Mouse (Mus musculus): ENCODE measurements around the gene Trp53tg5.
A peak's percentile ranks its signal among the peaks of the same experiment; 100 is the strongest.

Gene Trp53tg5

DNA sequence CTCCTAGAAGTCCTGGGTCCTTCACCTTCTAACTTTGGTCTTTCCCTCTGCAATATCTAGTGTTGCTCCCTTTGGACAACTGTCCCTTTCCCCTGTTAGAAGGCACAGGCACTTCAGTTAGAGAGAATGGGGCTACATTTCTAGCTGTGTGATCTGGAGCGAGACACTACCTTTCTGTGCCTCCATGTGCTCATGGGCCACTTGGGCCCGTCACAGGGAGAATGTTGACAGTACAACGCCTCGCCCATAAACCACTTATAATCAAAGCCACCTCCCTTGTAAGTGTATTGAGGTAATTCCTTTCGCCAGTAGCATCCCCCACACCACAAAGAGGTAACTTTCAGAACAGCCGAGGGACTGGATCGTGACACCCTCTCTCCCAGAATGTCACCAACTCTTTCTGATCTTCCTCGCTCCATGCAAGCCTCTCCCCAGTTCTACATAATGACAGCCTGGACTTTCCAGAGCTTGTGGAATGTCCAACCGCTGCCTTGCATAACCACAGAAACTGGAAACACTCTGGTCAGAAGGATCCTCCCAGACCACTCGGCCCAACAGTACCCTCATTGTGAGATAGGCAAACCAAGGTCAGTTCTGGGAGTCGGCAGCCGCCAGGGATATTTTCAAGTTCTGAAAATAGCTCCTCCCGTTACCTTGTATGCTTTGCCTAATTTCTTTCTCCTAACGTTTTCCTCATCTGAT, 24.0 kb downstream of the Trp53tg5 start:
- no peak for DNase-seq (ENCODE audit: low read depth)

DNA sequence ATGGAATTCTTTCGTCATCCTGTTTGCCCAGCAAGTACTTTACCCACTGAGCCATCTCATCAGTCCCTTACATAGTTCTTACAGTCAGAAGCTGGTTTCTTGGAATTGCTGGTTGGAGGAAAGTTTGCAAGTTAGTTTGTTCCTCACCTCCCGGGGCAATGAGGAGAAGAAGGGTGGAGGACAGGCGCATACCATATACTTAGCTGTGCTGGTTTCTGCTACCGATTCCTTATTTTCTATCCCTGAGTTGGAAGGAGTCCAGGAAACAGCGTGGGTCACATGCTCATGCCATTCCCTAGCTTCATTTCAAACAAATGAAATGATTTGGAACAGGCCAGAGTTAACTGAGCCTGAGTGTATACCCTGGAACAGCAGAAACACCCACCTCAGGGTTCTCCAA, 24.6 kb downstream of the Trp53tg5 start:
- DNase-seq (ENCODE audit: low read depth), result peak; percentile 36

DNA sequence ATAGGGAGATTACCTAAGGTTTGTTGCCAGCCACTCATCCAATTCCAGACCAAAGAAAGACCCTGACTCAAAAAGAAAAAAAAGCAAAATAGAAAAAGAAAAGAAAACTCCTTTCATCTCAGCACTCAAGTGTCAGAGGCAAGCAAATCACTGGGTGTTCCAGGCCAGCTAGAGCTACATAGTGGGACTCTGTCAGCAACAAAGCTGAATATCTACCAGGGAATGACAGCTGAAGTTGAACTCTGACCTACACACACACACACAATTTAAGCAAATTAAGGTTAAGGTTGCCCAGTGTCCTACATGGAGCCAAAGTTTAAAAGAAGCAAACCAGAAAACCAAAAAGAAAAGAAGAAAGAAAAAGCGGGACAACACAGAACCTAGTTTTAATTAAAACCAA, 25.4 kb downstream of the Trp53tg5 start:
- DNase-seq (ENCODE audit: low read depth), result no peak

DNA sequence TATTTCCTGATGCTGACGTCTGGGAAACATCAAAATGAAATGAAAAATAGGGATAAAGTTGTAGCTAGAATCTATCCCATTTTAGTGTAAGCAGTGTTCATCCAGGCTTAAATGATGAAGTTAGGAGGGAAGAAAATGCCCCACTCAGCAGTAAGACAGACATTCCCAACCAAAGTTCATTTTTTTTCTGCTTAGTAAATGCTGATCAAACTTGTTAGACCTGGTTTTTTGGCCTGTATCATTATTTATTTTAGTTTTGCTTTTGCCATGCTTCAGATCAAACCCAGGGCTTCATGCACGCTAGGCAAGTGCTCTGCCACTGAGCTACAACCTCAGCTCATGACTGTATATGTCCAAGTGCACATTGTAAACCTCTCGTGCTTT, 27.4 kb downstream of the Trp53tg5 start:
- DNase-seq (ENCODE audit: low read depth), result no peak

DNA sequence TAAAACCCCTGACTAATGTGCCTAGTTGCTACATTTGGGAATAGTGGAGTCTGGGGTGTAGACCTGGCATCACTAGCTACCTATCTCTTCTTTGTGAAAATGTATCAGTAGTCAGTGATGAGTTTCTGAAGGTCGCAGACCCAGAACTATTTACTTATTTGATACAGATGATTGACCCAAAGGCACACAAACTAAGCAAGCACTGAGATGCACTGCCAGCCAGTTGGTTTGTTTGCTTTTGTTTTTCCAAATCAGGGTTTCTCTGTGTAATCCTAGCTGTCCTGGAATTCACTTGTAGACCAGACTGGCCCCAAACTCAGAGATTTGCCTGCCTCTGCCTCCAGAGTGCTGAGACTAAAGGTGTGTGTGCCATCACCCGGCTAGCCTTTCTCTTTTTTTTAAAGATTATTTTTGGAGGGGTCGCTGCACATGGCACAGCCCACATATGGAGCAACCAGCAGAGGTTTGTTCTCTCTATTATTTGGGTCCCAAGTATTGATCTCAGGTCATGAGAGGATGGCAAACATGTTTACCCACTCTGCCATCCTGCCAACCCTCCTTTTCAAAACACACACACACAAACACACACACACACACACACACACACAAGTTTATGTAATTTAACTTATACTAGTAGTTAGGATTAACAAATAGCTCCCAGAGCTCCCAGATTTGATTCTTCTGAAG, 28.0 kb downstream of the Trp53tg5 start:
- DNase-seq (ENCODE audit: low read depth), result no peak

DNA sequence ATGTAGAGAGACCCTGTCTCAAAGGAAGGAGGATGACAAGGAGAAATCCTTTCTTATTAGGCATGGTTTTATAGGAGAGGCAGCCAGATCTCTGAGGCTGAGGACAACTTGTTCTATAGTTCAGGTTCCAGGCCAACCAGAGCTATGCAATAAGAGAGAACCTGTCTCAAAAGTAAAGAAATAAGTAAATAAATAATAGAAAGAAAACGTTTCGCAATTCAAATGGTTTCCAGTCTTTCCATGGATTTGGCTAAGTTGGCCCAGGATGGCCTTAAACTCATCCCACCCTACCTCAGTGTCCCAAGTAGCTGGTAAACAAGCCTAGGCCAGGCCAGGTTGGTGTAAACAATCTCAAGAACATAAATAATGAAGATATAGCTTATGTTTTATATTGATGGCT, 28.8 kb downstream of the Trp53tg5 start:
- no peak for DNase-seq (ENCODE audit: low read depth)

DNA sequence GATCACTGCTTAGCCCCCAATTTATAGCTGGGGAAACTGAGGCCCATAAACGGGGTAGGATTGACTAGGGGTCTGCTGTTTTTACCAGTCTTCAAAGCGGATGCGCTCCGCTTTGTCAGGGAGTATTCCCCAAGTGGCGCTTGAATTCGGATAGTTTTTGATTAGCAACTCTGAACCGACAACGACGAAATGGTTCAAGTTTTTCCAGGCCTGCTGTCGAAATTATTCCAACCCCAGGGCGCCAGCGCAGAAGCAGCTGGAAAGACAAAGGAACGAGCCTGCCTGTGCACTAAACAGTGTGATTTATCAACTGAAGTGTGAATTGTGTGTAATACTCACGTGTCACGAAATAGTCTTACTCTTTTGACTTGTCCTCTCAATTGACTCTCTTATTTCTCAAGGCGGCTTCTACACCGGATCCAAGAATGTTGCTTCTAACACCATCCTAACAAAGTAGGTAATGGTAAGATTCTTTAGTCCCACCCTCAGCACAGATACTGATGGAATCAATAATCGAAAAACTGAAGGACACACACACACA, 30.0 kb downstream of the Trp53tg5 start, which contains the start of gene Sdc4:
TSS of gene Sdc4 (minus strand) at position 428 of the 541 bp plus-strand sequence.
- peak; percentile 56 for DNase-seq (ENCODE audit: low read depth)

DNA sequence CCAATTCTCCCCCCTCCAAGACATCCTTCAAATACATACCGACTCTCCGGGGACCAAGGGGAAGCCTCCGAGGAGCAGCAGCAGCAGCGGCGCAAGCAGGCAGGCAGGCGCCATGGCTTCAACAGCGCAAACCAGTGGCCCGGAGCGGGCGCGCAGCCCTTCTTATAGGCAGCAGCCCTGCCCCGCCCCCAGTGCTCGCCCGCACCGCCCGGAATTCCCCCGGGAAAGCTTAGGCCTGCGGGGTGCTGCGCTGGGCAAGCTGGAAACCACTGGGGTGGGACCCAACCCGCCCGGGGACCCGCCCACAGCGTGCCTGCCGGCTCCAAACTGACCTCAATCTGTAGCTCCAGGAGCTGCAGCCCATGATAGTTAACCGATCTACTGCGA, 30.5 kb downstream of the Trp53tg5 start:
- peak; percentile 95 for DNase-seq (ENCODE audit: low read depth)

DNA sequence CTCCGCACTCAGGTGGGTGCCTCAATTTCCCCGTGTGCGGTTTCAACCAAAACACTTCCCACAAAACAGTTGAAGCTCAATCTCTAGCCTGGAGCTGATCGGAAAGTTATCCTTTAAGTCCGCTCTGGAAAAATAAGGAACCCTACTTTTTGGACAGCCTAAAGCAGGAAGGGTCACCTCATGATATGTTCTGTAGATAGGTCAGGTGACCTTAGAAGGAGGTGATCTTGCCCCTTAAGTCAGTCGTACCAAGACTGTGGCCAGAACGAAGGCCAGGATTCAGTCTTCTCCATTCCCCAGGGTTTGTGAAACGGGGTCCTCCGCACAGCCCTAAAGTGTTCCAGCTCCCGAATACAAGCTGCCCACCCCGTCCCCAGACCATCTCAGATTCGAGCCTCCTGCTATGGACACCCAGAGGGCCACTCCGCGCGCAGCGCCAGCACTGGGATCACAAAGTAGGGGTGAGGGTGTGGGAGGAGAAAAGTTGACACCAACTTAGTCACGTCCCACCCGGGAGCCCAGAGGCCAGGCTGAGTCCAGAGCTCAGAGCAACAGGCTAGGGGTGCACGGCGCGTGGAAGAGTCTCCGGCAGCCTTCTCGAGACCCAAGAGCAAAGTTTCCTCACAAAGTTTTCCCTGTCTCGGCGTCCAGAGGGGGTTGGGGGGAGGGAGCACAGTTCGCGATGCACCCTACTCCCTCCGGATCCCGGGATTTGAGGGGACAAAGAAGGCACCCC, 31.0 kb downstream of the Trp53tg5 start:
- peak; percentile 59 for DNase-seq (ENCODE audit: low read depth)

DNA sequence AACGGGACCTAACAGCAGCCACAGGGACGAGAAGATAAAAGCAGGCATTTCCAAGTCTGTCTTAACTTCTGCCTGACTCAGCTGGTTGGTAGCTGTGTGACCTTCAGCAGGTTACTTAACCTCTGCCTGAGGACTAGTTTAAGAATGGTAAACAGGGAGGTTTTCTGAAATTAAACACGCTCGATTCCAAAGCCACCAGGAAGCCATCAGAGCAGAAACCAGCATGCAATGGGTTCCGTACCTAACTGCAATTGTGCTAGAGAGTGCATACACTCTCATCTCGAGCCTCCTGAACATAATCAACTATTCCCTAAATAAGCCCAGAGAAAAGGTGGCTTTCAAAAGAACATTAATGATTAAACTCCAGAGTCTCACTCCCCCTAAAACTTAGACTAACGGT, 31.8 kb downstream of the Trp53tg5 start:
- DNase-seq (ENCODE audit: low read depth), result no peak

DNA sequence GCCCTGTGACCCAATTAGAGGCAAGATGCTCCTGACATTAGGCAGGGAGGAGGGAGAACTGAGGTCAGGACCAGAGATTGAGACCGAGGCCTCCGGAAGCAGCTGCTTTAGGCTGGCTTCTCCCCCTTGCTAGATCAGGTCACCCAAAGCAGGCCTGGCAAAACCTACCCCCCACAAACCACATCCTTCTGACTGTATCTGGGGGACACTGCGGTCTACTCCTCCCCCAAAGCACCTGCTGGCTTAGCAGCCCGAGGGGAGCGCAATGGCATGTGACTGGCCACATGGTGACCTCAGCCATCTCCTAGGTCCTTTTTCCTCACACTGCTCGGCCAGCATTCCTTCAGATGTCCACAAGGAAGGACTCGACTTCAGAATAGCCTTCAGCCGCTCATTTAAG, 32.4 kb downstream of the Trp53tg5 start:
- no peak for DNase-seq (ENCODE audit: low read depth)

DNA sequence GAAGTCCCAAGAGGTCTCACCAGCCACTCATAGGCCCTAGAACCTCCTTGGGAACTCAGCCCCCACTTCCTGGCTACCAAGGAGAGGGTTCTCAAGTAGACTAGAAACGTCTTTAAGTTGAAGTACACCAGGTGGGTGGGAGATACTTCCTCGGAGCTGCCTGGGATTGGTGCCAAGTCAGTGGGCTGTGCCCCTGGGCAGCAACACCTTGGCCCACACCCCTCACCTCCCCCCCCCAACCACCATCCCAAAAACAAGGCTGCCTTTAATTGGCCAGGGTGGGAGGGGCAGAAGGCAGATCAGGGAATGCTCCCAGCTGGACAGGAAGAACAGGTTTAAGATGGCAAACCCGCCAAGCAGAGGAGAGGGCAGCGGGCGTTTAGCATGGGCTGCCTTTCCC, 33.2 kb downstream of the Trp53tg5 start:
- no peak for DNase-seq (ENCODE audit: low read depth)

DNA sequence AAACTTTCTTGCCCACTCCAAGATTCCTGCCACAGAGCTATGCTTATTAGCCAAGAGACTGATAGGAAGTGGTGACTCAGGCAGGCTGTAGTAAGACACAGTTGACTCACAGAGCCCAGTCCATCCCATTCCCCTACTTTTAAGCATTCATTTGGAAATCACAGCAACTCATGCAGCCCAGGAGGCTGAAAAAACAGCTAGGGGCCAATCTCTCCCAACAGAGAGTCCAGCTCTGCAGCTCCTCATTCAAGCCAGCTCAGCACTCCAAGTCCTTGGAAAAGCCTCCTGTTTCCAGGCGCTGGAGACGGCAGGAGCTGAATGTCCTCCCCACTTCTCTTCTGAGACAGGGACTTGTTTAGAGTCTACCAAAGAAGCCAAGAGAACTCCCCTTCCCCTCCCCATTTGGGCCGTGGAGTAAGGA, 34.5 kb downstream of the Trp53tg5 start:
- DNase-seq (ENCODE audit: low read depth), result peak; percentile 89

DNA sequence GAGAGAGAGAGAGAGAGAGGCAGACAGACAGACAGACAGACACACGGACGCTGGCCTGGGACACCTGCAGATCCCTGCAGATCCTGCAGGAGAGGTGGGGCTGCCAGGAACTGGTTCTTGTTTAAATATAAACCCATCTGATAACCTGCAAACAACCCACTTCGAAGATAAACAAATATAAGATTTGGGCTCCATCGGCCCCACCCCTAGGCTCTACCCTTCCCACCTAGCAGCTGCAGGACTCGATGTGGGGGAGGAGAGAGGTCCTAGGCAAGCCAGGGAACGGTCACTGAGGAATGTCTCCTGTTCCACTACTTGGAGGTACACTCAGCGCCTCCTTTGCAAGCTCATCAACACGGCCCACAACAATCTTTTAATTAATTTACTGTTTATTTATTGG, 35.3 kb downstream of the Trp53tg5 start:
- no peak for DNase-seq (ENCODE audit: low read depth)

DNA sequence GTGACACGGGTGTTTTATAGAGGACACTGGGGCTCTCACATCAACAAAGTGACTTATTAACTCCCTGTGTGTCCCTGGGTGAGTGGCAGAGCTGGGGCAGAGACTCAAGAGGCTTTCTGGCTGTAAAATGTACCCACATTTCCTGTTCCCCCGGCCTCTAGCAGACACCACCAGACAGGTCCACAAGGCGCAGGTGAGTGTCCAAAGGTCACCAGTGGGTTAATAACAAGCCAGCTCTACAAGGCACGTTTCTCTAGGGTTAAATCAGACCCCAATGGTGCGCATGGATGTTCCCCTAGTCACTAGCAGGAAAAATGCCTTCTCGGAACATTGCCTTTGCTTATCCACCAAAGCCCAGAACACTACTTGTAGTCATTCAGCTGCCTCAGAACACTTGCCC, 35.8 kb downstream of the Trp53tg5 start:
- no peak for DNase-seq (ENCODE audit: low read depth)

DNA sequence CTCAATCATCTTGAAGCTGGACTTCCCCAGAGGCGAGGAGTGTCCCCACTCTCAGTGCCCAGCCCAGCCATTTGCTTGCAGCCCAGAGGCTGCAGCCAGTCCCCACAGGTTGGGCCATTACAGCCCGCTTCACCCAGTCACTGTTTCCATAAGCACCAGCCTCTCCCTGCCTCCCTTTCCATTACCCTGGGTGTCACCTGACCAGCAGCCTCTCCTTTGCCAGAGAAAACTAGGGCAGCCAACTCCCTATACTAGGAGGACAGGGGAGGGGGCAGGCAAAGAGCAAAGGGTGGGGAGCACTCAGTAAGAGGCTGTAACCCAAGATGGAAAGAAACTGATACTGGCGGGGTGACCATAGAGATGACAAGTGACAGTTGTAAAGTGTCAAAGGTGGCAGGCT, 36.6 kb downstream of the Trp53tg5 start:
- peak; percentile 49 for DNase-seq (ENCODE audit: low read depth)

DNA sequence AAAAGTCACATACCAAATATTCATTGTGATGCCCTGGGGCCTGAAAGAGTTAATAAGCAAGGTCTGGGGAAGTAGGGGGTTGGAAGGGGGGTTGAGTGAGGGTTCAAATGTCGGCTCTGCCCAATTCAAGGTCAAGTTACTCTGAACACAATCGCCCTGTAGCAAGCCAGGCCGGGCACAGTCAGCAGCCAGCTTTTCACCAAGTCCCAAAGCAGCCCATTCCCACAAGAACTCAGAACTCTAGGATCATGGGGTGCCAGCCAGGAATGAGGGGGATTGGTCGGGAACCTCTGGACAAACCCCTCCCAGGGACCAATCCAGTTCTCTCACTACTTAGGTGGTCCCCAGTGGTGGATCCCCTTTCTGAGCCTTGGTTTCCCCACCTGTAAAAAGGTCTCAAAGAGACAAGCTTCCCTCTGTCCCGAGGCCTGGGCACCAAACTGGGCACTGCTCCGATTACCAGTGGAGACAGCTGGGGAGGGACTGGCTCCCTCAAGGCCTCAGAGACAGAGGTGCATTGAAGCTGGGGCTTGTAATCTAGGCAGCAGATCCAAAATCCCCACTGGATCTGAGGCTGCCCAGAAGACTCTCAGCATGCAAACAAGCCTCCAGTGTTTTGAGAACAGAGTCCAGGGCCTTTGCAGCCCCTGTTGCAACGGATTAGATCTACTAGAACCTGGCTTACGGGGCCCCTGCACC, 37.2 kb downstream of the Trp53tg5 start:
- no peak for DNase-seq (ENCODE audit: low read depth)

DNA sequence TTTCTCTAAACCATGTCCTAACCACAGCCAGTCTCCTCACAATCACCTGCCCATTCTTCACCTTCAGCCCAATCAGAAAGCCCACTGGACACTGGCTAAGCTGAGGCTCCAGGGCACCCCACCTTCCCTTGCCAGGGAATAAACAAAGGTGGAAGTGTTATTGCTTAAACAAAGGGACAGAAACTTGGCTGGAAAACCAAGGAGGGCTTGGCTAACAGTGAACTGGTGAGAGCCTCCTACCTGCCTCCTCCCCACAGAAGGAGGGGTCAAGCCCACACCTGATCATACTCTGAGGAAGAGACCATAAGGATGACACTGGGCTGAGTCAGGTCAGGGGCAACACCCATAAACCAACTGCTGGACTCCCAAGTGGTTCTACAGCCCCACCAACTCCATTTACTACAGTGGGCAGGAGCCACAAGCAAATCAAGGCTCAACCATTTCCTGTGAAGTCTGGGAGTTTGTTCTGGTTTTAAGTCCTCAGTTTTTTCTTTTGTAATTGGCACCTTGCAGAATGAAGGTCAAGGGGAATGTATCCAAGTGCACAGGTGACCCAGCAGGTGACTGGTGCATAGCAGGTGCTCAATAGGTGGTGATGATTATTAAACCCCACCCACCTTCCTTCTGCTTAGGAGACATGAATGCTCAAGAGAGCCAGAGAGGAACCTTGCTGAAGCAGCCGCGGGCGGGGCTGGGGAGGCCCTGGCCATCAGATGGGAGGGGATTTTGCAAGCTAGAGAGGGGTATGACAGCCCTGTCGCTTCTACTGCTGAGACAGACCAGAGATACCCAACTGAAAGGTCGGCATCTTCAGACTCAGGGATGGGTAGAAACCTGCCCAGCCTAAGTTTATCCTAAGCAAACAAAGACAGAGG, 38.1 kb downstream of the Trp53tg5 start:
- DNase-seq (ENCODE audit: low read depth), result no peak

DNA sequence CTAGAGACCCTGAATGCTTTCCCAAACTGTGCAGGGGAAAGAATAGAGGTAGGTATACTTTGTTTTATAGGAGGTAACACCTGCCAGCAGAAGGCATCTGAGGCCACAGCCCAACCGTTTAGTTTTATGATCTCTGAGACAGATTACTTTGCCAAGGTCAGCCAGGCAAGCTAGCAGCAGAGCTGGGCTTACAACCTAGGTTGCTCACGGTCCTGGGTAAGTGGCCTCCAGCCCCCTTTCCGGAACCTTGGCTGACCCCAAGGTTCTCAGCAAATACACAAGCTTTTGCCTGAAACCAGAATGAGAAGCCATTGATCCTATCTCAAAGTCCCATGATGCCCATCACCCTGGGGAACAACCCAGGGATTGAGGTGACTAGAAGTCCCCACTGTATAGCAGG, 38.8 kb downstream of the Trp53tg5 start:
- DNase-seq (ENCODE audit: low read depth), result no peak

DNA sequence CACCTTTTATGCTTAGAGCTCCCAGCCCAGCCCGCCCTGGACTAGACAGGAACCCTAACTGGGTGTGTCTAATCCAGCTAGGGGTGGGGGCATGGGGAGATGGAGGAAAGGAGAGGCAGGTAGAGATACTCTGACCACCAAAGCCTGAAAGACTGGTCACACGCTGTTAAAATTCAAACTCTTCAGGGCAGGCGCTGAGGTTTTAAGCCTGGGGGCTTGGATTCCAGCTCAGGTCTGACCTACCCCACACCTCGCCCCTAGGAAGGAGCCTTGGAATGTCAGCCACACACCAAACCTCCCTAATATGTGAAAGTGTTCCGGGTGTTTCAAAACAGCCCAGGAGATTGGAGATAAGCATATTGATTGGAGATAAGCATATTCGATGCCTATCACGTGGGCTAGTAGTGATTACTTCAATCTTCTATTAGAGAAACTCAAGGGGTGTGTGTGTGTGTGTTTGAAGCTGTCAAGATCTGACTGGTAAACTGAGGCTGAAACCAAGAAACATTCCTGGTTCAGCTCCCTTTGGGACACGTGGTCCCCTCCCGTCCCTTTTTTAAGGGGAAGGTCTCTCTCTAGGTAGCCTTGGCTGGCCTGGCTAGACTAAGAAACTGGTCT, 40.1 kb downstream of the Trp53tg5 start:
- DNase-seq (ENCODE audit: low read depth), result no peak
